Mouse (Mus musculus): ENCODE results near the gene Crtc1. TPM values are rescaled to one million over a fixed set of nuclear protein-coding genes. Genes with fewer than 3 reads are reported as not detected.

Gene Crtc1
- total RNA-seq, 2 experiments from 2014 or later = 7.8 to 9.0 TPM

GRCm38 (mm10) chr8:70421349-70422104, 17.9 kb downstream of the Crtc1 start:
- no peak for DNase-seq

GRCm38 (mm10) chr8:70419879-70420643, 19.3 kb downstream of the Crtc1 start:
- no peak for DNase-seq

GRCm38 (mm10) chr8:70418954-70419353, 20.4 kb downstream of the Crtc1 start:
- peak; percentile 27 to 37 for DNase-seq

GRCm38 (mm10) chr8:70417914-70418313, 21.5 kb downstream of the Crtc1 start:
- no peak for DNase-seq

GRCm38 (mm10) chr8:70416941-70417340, 22.4 kb downstream of the Crtc1 start:
- DNase-seq = no peak

GRCm38 (mm10) chr8:70415540-70416451, 23.6 kb downstream of the Crtc1 start:
- peak; percentile 12 to 35 for DNase-seq

- DNase-seq = no peak
These were observed 25.0 kb downstream of the Crtc1 start for GRCm38 (mm10) chr8:70414310-70414946.

- no peak for DNase-seq
These were observed 29.1 kb downstream of the Crtc1 start for GRCm38 (mm10) chr8:70410281-70410680.

GRCm38 (mm10) chr8:70409455-70409871, 29.9 kb downstream of the Crtc1 start:
- DNase-seq = peak; percentile 17 to 54

GRCm38 (mm10) chr8:70409019-70409418, 30.4 kb downstream of the Crtc1 start:
- DNase-seq = no peak

GRCm38 (mm10) chr8:70408301-70408700, 31.1 kb downstream of the Crtc1 start:
- no peak for DNase-seq

- DNase-seq = no peak
These were observed 32.8 kb downstream of the Crtc1 start for GRCm38 (mm10) chr8:70406427-70407069.

- no peak for DNase-seq
These were observed 34.2 kb downstream of the Crtc1 start for GRCm38 (mm10) chr8:70405189-70405588.

GRCm38 (mm10) chr8:70404212-70404611, 35.2 kb downstream of the Crtc1 start:
- no peak for DNase-seq

GRCm38 (mm10) chr8:70397611-70398563, 41.5 kb downstream of the Crtc1 start:
- DNase-seq = no peak

GRCm38 (mm10) chr8:70396184-70396583, 43.2 kb downstream of the Crtc1 start:
- DNase-seq = no peak

GRCm38 (mm10) chr8:70395649-70396048, 43.7 kb downstream of the Crtc1 start:
- peak; percentile 68 to 75 for DNase-seq

GRCm38 (mm10) chr8:70394269-70394998, 44.9 kb downstream of the Crtc1 start:
- no peak for DNase-seq

- DNase-seq = no peak
These were observed 46.3 kb downstream of the Crtc1 start for GRCm38 (mm10) chr8:70393087-70393486.

Measured in heart, adult 18-20 months (tissue).